15 mouse cellular contexts compared by ENCODE assay signal in the genomic region with DNA sequence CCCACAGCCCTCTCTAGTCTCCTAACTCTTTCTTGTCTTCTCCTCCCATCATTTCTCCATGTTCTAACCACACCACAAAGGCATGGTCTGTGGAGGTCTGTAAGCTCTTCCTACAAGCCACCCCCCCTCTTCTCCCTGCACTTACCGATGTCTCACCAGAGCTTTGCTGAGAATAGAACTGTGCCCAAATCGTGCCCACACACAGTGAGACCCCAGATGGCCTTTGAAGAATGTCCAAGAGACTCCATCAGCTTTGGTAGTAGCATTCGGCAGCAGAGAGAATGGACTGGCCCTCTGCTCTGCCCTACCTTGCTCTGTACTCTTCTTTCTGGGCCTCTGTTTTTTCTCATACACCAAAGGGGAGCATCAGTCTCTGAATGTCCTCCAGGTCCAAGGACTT.
"Had no signal": no experiment of that assay in that cellular context is flagged by ENCODE, and none has a peak within 500 bp of the region (broad histone marks: within the 10 kb centered on the region; RNA-seq: fewer than 3 reads in every experiment).

No protein-coding gene starts in this region.

- H3K9ac ChIP-seq: limb, embryonic 13.5 days; lung, embryonic 14.5 days; midbrain, embryonic 12.5 days; midbrain, embryonic 15.5 days; neural tube, embryonic 12.5 days had no signal

- ATAC-seq: lung, postnatal 0 days; midbrain, embryonic 15.5 days had no signal

- H3K4me3 ChIP-seq: layer of hippocampus, adult 2 months; limb, embryonic 10.5 days; limb, embryonic 13.5 days; midbrain, embryonic 12.5 days; midbrain, embryonic 15.5 days; neural tube, embryonic 12.5 days had no signal

- DNase-seq: kidney, adult 2 months; kidney, postnatal 25 days; layer of hippocampus, adult 9-11 months; lung, embryonic 14.5 days; thymus, adult 18-20 months; thymus, postnatal 36 days had no signal

- H3K9me3 ChIP-seq: limb, embryonic 10.5 days; limb, embryonic 13.5 days; midbrain, embryonic 12.5 days; midbrain, embryonic 15.5 days; neural tube, embryonic 12.5 days had no signal

- H3K27ac ChIP-seq: kidney, postnatal 0 days; layer of hippocampus, adult 2 months; limb, embryonic 10.5 days; limb, embryonic 13.5 days; macrophage; midbrain, embryonic 12.5 days; midbrain, embryonic 15.5 days; neural tube, embryonic 12.5 days had no signal

- H3K4me1 ChIP-seq: limb, embryonic 10.5 days; limb, embryonic 13.5 days; midbrain, embryonic 12.5 days; midbrain, embryonic 15.5 days; neural tube, embryonic 12.5 days had no signal

- H3K4me2 ChIP-seq: limb, embryonic 13.5 days; lung, embryonic 14.5 days; midbrain, embryonic 12.5 days; midbrain, embryonic 15.5 days; neural tube, embryonic 12.5 days had no signal

- H3K36me3 ChIP-seq: limb, embryonic 10.5 days; limb, embryonic 13.5 days; midbrain, embryonic 12.5 days; midbrain, embryonic 15.5 days; neural tube, embryonic 12.5 days had no signal

- H3K27me3 ChIP-seq: limb, embryonic 13.5 days; midbrain, embryonic 12.5 days; midbrain, embryonic 15.5 days; neural tube, embryonic 12.5 days had no signal
